Mouse (Mus musculus) midbrain, postnatal 0 days (tissue): ENCODE results near the gene Ptgis. TPM values are rescaled to one million over a fixed set of nuclear protein-coding genes. Genes with fewer than 3 reads are reported as not detected.

Source experiments
- ATAC-seq: fragments of 200-750 bp; cut with Nextera tagmentation; 2 replicates; pipeline ENCODE4 v1.8.0; 2017; ENCODE audit warnings: moderate number of reproducible peaks, mild to moderate bottlenecking, moderate TSS enrichment, moderate library complexity; ENCODE audit not compliant: low FRiP score
- DNase-seq: peaks from one replicate; pipeline ENCODE4 v3.0.0-alpha.2; 2015; ENCODE audit warnings: low spot score
- H3K27ac ChIP-seq: fragments of 300-500 bp; sonication (generic); 2 replicates; pipeline ENCODE4 v1.5.1; 2014; ENCODE audit warnings: low read depth, mild to moderate bottlenecking, low read length, mixed read lengths
- H3K27me3 ChIP-seq: fragments of 300-500 bp; sonication (generic); 2 replicates; pipeline ENCODE4 v1.6.1; 2014; ENCODE audit warnings: low read length, control low read depth, mixed read lengths; ENCODE audit not compliant: insufficient read depth
- H3K36me3 ChIP-seq: fragments of 300-500 bp; sonication (generic); 2 replicates; pipeline ENCODE4 v1.6.1; 2014; ENCODE audit warnings: low read length, control low read depth, mixed read lengths; ENCODE audit not compliant: insufficient read depth
- H3K4me1 ChIP-seq: fragments of 300-500 bp; sonication (generic); 2 replicates; pipeline ENCODE4 v1.6.1; 2014; ENCODE audit warnings: mild to moderate bottlenecking, control low read depth, antibody characterized with exemption, low read length, mixed read lengths; ENCODE audit not compliant: insufficient read depth
- H3K4me2 ChIP-seq: fragments of 300-500 bp; sonication (generic); 2 replicates; pipeline ENCODE4 v1.6.1; 2014; ENCODE audit warnings: low read depth, mild to moderate bottlenecking, low read length, mixed read lengths; ENCODE audit not compliant: poor library complexity, severe bottlenecking
- H3K4me3 ChIP-seq: fragments of 300-500 bp; sonication (generic); 2 replicates; pipeline ENCODE4 v1.5.1; 2014; ENCODE audit warnings: low read depth, mild to moderate bottlenecking, low read length, moderate library complexity
- H3K9ac ChIP-seq: fragments of 300-500 bp; sonication (generic); replicated peaks from 2 replicates; pipeline ENCODE4 v1.6.1; 2014; ENCODE audit warnings: mild to moderate bottlenecking, low read length, moderate library complexity, mixed read lengths; ENCODE audit not compliant: poor library complexity, severe bottlenecking
- H3K9me3 ChIP-seq: fragments of 300-500 bp; sonication (generic); 2 replicates; pipeline ENCODE4 v1.6.1; 2016; ENCODE audit warnings: low read length, control low read depth
- CTCF ChIP-seq: IDR thresholded peaks from 2 replicates; pipeline ENCODE4 v1.5.1; 2016; ENCODE audit warnings: antibody characterized with exemption, mild to moderate bottlenecking
- WGBS: fragments of 180-500 bp; shearing (Covaris S2); extraction: QIAGEN DNeasy Blood & Tissue Kit; methylation state at CpG from one replicate; pipeline ENCODE4 v1.1.7; 2014; 5-methylcytosine and 5-hydroxymethylcytosine counted together
- polyA plus RNA-seq: library from polyadenylated mRNA; unstranded; fragments of >200 nt; fragmentation: Nextera tagmentation; extraction: Ambion mirVana; gene quantifications from 2 replicates; pipeline ENCODE4 v1.2.1, GENCODE M21; 2015
- total RNA-seq: library from RNA; depleted of rRNA; stranded (reverse); fragments of >200 nt; gene quantifications from 2 replicates; pipeline ENCODE4 v1.2.3, GENCODE M21; 2014

The Ptgis gene
- total and polyA plus RNA-seq, 2 experiments from 2014 or later: 3.9 to 6.1 TPM

DNA sequence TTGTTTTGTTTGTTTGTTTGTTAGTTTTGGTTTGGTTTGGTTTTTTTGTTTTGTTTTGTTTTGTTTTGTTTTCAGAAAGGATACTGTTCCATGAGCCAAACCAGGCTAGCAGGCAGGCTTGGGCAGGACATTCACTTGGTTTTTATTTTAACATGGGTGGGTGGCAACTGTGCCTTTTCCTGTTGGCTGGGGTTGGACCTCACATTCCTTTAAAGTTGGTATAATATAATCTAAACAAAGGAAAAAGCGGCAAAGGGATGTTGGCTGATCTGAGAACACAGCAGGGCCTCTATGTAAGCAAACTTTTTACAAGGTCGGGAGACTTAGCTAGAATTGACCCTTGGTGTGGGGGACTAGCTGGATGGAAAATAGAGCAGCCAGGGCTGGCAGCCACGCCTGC is 17.4 kb upstream of the Ptgis start:
- no peak overlapping the region for H3K27ac ChIP-seq
- WGBS: 56% methylated on average over 3 of the region's 3 CpGs
- no peak for DNase-seq
- H3K4me1 ChIP-seq: no peaks in the 10 kb centered on the region
- H3K9me3 ChIP-seq: no peaks in the 10 kb centered on the region
- H3K4me3 ChIP-seq: no peak overlapping the region
- no peak overlapping the region for H3K4me2 ChIP-seq
- TF ChIP-seq CTCF: no peak
- H3K27me3 ChIP-seq: no peaks in the 10 kb centered on the region
- ATAC-seq: no peak
- H3K9ac ChIP-seq: no peak overlapping the region
- H3K36me3 ChIP-seq: no peaks in the 10 kb centered on the region

DNA sequence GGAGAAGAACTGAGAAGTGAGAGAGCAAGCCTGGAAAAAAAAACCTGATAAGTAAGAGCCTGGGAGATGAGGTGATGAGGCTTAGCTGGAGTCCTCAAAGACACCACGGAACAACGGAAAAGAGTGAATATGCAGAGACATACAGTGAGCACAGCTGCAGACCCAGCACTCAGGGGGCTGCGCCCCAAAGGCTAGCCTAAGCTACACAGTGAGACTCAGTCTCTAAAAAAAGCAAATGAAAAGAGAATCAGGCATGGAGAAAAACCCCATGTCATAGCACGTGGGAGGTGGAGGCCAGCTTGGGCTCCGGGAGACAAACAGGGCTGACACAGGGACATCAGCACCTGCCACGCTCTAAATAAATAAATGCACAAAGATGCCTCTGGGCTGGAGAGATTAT is 14.4 kb upstream of the Ptgis start:
- ATAC-seq (no peak), DNase-seq (no peak)
- Histone ChIP-seq H3K27me3 (no peaks in the 10 kb centered on the region), H3K4me3 (no peak overlapping the region), H3K36me3 (no peaks in the 10 kb centered on the region), H3K4me1 (no peaks in the 10 kb centered on the region), H3K9ac (no peak overlapping the region), H3K9me3 (no peaks in the 10 kb centered on the region), H3K4me2 (no peak overlapping the region), H3K27ac (no peak overlapping the region)
- 72% methylated on average over 6 of the region's 6 CpGs for WGBS
- TF ChIP-seq CTCF: no peak

DNA sequence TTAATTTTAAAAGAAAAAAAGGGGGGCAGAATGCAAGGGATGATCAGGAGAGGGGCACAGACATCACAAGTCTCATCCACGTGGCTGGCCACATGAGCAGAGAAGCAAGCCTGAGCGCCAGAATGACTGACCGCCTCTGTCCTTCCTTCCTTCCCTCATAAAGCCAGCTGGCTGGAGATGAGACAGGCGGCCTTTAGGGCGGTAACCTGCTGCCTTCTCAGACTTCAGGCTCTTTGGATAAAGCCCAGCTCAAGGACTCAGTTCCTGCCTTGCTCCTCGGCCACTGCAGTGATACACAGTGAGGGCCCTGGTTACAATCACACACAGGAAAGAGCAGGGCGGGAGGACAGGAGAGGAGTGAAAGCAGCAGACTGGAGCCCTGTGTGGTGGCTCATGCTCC is 13.8 kb upstream of the Ptgis start:
- H3K9me3 ChIP-seq: no peaks in the 10 kb centered on the region
- WGBS: 68% methylated on average over 7 of the region's 7 CpGs
- no peaks in the 10 kb centered on the region for H3K27me3 ChIP-seq
- TF ChIP-seq CTCF: no peak
- H3K36me3 ChIP-seq: no peaks in the 10 kb centered on the region
- no peak overlapping the region for H3K4me2 ChIP-seq
- no peak overlapping the region for H3K4me3 ChIP-seq
- ATAC-seq: no peak
- H3K27ac ChIP-seq: no peak overlapping the region
- no peaks in the 10 kb centered on the region for H3K4me1 ChIP-seq
- H3K9ac ChIP-seq: no peak overlapping the region
- DNase-seq: no peak

DNA sequence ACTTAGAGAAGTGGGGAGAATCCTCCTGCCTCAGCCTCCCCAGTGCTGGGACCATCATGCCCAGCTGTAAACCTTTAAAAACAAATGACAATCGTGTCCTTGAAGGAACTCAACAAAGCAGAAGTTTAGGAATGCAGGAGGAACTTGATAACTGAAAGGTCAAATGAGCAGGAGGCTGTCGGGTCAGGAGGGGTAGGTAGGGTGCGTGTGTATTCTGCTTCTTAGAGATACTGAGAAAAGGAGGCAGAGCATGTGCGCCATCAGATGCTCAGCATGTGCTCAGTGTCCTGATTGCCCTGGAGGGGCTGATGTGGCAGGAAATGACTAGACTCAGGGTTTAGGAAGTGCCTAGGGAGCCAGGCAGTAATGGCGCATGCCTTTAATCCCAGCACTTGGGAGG is 13.1 kb upstream of the Ptgis start:
- Histone ChIP-seq H3K27me3 (no peaks in the 10 kb centered on the region), H3K4me1 (no peaks in the 10 kb centered on the region), H3K36me3 (no peaks in the 10 kb centered on the region), H3K9me3 (no peaks in the 10 kb centered on the region), H3K4me2 (no peak overlapping the region), H3K27ac (no peak overlapping the region), H3K4me3 (no peak overlapping the region), H3K9ac (no peak overlapping the region)
- no peak for TF ChIP-seq CTCF
- ATAC-seq (no peak), DNase-seq (no peak)
- 85% methylated on average over 5 of the region's 5 CpGs for WGBS

DNA sequence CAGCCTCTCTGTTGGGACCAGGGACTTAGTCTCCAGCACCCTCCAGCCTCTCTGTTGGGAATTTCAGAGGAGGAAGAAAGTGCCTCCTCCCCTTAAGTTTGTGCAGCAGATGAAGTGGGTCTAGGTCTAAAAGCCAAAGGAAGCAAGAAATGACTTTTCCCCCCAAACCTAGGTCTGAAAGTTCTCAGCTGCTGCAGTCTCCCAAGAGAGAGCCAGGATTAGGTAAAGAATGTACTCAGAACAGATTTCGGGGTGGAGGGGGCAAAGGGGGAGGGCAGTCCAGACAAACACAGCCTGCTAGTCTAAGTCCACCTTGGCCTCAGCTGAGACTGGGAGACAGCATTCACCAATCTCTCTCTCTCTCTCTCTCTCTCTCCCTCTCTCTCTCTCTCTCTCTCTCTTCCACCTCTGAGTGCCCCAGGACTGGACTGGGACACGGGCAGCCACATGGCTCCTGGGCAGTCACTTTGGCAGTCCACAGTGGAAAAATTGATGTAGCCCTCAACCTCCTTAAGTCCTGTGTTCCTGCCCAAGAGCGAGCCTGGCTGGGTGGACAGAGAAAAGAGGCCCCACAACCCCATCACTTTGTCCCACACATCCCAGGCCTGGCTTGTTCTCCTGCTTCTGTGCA is 11.8 kb upstream of the Ptgis start:
- H3K4me1 ChIP-seq: no peaks in the 10 kb centered on the region
- no peaks in the 10 kb centered on the region for H3K27me3 ChIP-seq
- H3K4me2 ChIP-seq: no peak overlapping the region
- no peak overlapping the region for H3K4me3 ChIP-seq
- 26% methylated on average over 3 of the region's 3 CpGs for WGBS
- no peaks in the 10 kb centered on the region for H3K9me3 ChIP-seq
- DNase-seq (no peak), ATAC-seq (no peak)
- H3K27ac ChIP-seq: no peak overlapping the region
- H3K36me3 ChIP-seq: no peaks in the 10 kb centered on the region
- no peak for TF ChIP-seq CTCF
- H3K9ac ChIP-seq: no peak overlapping the region

DNA sequence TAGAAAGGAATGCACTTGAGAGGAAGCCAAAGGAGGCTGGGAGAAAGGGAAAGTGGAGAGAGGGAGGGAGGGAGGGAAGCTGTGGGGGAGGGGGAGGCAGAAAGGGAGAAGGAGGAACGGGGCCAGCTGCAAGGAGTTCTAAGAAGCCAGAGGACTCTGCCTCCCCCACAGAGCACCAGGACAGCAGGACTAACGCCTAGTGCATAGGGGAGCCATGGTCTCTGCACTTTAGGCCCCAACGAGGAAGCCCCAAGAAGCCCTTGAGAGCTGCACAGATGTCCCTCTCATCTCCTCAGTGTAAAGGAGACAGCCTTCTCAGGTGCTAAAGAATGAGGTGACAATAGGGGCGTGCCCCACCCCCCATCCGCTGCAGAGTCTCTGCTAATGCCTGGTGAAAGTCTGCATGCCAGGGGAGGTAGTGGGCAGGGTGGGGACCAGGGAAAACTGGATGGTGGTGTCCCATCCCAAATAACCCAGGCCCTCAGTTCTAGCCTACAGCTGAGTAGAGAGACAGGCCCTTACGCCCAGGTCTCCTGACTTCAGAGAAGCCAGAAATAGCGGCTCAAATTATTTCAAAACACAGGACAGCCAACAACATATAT is 10.4 kb upstream of the Ptgis start:
- Histone ChIP-seq H3K4me3 (no peak overlapping the region), H3K9ac (no peak overlapping the region), H3K4me2 (no peak overlapping the region), H3K9me3 (no peaks in the 10 kb centered on the region), H3K4me1 (no peaks in the 10 kb centered on the region), H3K27ac (no peak overlapping the region), H3K36me3 (no peaks in the 10 kb centered on the region), H3K27me3 (no peaks in the 10 kb centered on the region)
- TF ChIP-seq CTCF: no peak
- DNase-seq (no peak), ATAC-seq (no peak)
- WGBS: 31% methylated on average over 7 of the region's 7 CpGs
